8 mouse cellular contexts compared by ENCODE assay signal in the genomic region with DNA sequence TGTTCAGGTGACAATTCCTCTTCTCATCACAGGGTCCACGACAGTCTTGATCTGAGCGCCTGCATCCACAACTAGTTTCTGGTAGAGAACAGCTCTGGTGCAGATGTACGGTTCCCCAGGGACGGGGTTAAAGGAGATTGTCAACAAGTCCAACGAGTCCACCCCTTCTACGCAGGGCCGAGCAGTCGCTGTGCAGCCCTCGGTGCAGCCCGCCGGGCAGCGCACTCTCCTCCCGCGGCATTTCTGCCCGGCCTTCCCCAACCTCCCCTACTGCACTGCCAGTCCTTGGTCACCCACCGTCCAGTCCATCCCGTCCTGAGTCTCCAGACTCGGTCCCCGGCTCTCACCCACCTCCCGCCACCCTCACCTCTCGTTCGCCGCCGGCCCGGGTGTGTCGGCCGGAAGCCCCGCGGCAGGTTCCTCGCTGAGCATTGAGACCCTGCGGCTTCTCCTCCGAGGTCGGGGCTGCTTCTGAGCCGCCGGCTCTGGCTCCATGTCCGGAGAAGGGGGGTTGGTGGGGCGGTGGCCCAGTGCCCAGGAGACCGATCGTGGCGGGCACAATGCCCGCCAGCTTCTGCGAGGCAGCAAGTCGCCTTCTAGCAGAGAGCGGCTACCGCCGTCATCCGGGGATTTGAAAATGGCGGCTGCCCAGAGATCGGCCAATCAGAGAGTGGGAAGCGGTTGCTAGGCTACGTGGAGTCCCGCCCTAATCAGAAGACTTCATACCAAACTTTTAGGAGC. TPM values are rescaled to one million over a fixed set of nuclear protein-coding genes. Genes with fewer than 3 reads are reported as not detected.
A peak's percentile ranks its signal among the peaks of the same experiment; 100 is the strongest.
DNase-seq lines count a peak whose midpoint lies in the region; ATAC-seq and TF ChIP-seq lines count a peak whose summit lies in the region.

Net1 (minus strand) TSS at position 650 of the 741 bp plus-strand sequence.
Tubal3 (plus strand) TSS at position 704 of the 741 bp plus-strand sequence.

- no peak for TF ChIP-seq CTCF in bone marrow, adult 2 months (IDR thresholded peaks at IDR 0.05; ENCODE audit: control insufficient read depth, insufficient read depth, low read length)

- H3K4me2 ChIP-seq in embryonic facial prominence, embryonic 15.5 days (replicated peaks) = peak within 1 kb of the TSS; percentile 83
- H3K4me2 ChIP-seq in kidney, embryonic 15.5 days = peak within 1 kb of the TSS; percentile 69

- peak within 1 kb of the TSS; percentile 42 for H3K27ac ChIP-seq in bone marrow, adult 2 months (ENCODE audit: control insufficient read depth, insufficient read depth, low read depth, low read length, poor library complexity)
- H3K27ac ChIP-seq in embryonic facial prominence, embryonic 15.5 days (replicated peaks) = no peak within 1 kb of the TSS; the same call in 1 of the 2 replicates
- H3K27ac ChIP-seq in heart, embryonic 10.5 days = peak within 1 kb of the TSS; percentile 95
- peak within 1 kb of the TSS; percentile 84 for H3K27ac ChIP-seq in kidney, embryonic 15.5 days

- ATAC-seq in embryonic facial prominence, embryonic 15.5 days (ENCODE audit: insufficient number of reproducible peaks, low FRiP score, low TSS enrichment, low read depth) = peak; percentile 92
- ATAC-seq in kidney, embryonic 15.5 days (replicated peaks; ENCODE audit: low FRiP score) = peak; percentile 99
- peak; percentile 95 for ATAC-seq in monocyte, adult 5-6 weeks (replicated peaks; ENCODE audit: insufficient number of reproducible peaks, low FRiP score, low TSS enrichment, poor library complexity, severe bottlenecking)

- H3K4me1 ChIP-seq in bone marrow, adult 2 months (ENCODE audit: control insufficient read depth, insufficient read depth, low read length) = no peaks in the 10 kb centered on the region; the same call in 1 of the 2 replicates
- H3K4me1 ChIP-seq in embryonic facial prominence, embryonic 15.5 days = 0 out of 2 replicates have a peak, but pooled peaks cover 10% of the 10 kb centered on the region
- H3K4me1 ChIP-seq in heart, embryonic 10.5 days = peaks cover 8% of the 10 kb centered on the region; the same call in 1 of the 2 replicates
- H3K4me1 ChIP-seq in kidney, embryonic 15.5 days = peaks cover 11% of the 10 kb centered on the region; the same call in 1 of the 2 replicates

- peak; percentile 91 for DNase-seq in 416B (ENCODE audit: low read depth)
- peak; percentile 96 for DNase-seq in heart, embryonic 10.5 days (ENCODE audit: low spot score)
- DNase-seq in liver = peak; percentile 92
- peak; percentile 90 to 95 for DNase-seq in spleen, postnatal 4 days (ENCODE audit: low spot score in 2 of 2)

- under 1% methylated on average over 52 of the region's 52 CpGs for WGBS in bone marrow, adult 2 months
- WGBS in embryonic facial prominence, embryonic 15.5 days = under 1% methylated on average over 52 of the region's 52 CpGs
- WGBS in heart, embryonic 10.5 days = under 1% methylated on average over 52 of the region's 52 CpGs
- under 1% methylated on average over 52 of the region's 52 CpGs for WGBS in kidney, embryonic 15.5 days

- H3K9me3 ChIP-seq in embryonic facial prominence, embryonic 15.5 days (replicated peaks) = no peaks in the 10 kb centered on the region
- H3K9me3 ChIP-seq in heart, embryonic 10.5 days = no peaks in the 10 kb centered on the region
- no peaks in the 10 kb centered on the region for H3K9me3 ChIP-seq in kidney, embryonic 15.5 days (replicated peaks)

- peak within 1 kb of the TSS; percentile 70 for H3K9ac ChIP-seq in embryonic facial prominence, embryonic 15.5 days
- peak within 1 kb of the TSS; percentile 69 for H3K9ac ChIP-seq in kidney, embryonic 15.5 days

- peaks cover 6% of the 10 kb centered on the region for H3K36me3 ChIP-seq in embryonic facial prominence, embryonic 15.5 days
- peaks cover 17% of the 10 kb centered on the region for H3K36me3 ChIP-seq in heart, embryonic 10.5 days
- H3K36me3 ChIP-seq in kidney, embryonic 15.5 days = peaks cover 17% of the 10 kb centered on the region

- TF ChIP-seq POLR2A in bone marrow, adult 2 months (IDR thresholded peaks at IDR 0.05; ENCODE audit: borderline replicate concordance, control insufficient read depth, low read depth, low read length) = peak; percentile 44; the same call in 1 of the 2 replicates

- H3K4me3 ChIP-seq in bone marrow, adult 2 months (replicated peaks; ENCODE audit: control insufficient read depth, low read depth, low read length) = peak within 1 kb of the TSS; percentile 97
- H3K4me3 ChIP-seq in embryonic facial prominence, embryonic 15.5 days (replicated peaks) = peak within 1 kb of the TSS; percentile 75
- H3K4me3 ChIP-seq in heart, embryonic 10.5 days = peak within 1 kb of the TSS; percentile 86
- peak within 1 kb of the TSS; percentile 80 for H3K4me3 ChIP-seq in kidney, embryonic 15.5 days (replicated peaks)

- H3K27me3 ChIP-seq in embryonic facial prominence, embryonic 15.5 days = no peaks in the 10 kb centered on the region
- H3K27me3 ChIP-seq in heart, embryonic 10.5 days (ENCODE audit: insufficient read depth, poor library complexity, severe bottlenecking) = no peaks in the 10 kb centered on the region
- H3K27me3 ChIP-seq in kidney, embryonic 15.5 days = no peaks in the 10 kb centered on the region

RNA-seq across cellular contexts. Expression of gene Net1, which starts in this region (rescaled TPM):
- 65.0 and 81.1 TPM in 2 replicates for polyA plus RNA-seq in bone marrow, adult 2 months (2011; ENCODE audit: insufficient read depth, insufficient read length, low replicate concordance, missing spikeins)
- polyA plus RNA-seq in embryonic facial prominence, embryonic 15.5 days (2015; fragmentation: Nextera tagmentation; extraction: Ambion mirVana) = 144 and 149 TPM in 2 replicates
- 53.7 and 72.9 TPM in 2 replicates for polyA plus RNA-seq in heart, embryonic 10.5 days (2016; fragmentation: Nextera tagmentation; extraction: Ambion mirVana)
- 61.6 and 62.9 TPM in 2 replicates for polyA plus RNA-seq in kidney, embryonic 15.5 days (2015; fragmentation: Nextera tagmentation; extraction: Ambion mirVana)
- total RNA-seq in monocyte, adult 5-6 weeks (2017) = 24.7 to 34.8 TPM (median 25.9 TPM) in 3 replicates

RNA-seq across cellular contexts. Expression of gene Tubal3, which starts in this region (rescaled TPM):
- not detected in 2 replicates for polyA plus RNA-seq in bone marrow, adult 2 months (2011; ENCODE audit: insufficient read depth, insufficient read length, low replicate concordance, missing spikeins)
- polyA plus RNA-seq in embryonic facial prominence, embryonic 15.5 days (2015; fragmentation: Nextera tagmentation; extraction: Ambion mirVana) = not detected in 2 replicates
- not detected in 2 replicates for polyA plus RNA-seq in heart, embryonic 10.5 days (2016; fragmentation: Nextera tagmentation; extraction: Ambion mirVana)
- polyA plus RNA-seq in kidney, embryonic 15.5 days (2015; fragmentation: Nextera tagmentation; extraction: Ambion mirVana) = not detected in 2 replicates
- total RNA-seq in monocyte, adult 5-6 weeks (2017) = not detected in 3 replicates
